Mouse (Mus musculus) stomach, postnatal 0 days (tissue): ENCODE data around the gene Olfr1462.

ENCODE experiments used
- CTCF ChIP-seq: IDR thresholded peaks from 2 replicates; pipeline ENCODE4 v1.5.1; 2016; ENCODE audit warnings: antibody characterized with exemption, low read depth, mild to moderate bottlenecking, moderate library complexity
- EP300 ChIP-seq: optimal IDR thresholded peaks from 2 replicates; pipeline ENCODE3; 2016; ENCODE audit warnings: antibody characterized with exemption

- TF ChIP-seq CTCF (no peak), EP300 (no peak)
Measured at GRCm38 (mm10) chr19:13185434-13185833, at the start of gene Olfr1462.
